In the genomic region with DNA sequence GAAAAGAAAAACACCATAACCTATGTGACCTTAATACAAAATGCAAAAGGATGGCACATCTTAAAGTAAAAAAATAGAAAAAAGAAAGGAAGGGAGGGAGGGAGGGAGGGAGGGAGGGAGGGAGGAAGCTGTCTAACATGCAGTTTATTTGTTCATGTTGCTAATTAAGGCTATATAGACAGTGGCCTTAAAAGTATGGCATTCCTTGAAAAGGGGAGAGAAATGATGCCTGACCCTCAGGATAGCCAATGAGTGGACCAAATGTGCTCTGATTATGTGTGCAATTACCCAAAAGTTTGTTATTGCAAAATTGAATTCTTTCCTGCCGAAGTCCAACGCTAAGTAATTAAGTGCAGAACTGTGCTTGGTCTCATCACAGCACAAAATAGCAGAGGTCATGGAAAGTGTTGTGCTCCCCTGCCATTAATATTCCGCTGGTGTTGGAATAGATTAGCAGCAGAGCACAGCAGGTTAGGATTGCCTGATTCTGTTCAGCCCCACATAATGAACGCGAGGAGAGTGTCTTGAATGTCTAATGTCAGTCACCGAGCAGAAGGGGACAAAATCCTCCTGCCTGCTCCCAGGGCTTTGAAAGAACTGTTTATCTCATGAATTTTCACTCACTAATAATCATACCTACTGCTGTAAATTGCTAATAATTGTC, we compare ENCODE assay signal across 12 mouse cellular contexts.
DNase-seq lines count a peak whose midpoint lies in the region; ATAC-seq lines count a peak whose summit lies in the region.
"Had no signal": no experiment of that assay in that cellular context is flagged by ENCODE, and none has a peak within 500 bp of the region (broad histone marks: within the 10 kb centered on the region; RNA-seq: fewer than 3 reads in every experiment).

No protein-coding gene starts in this region.

- no peaks in the 10 kb centered on the region for H3K36me3 ChIP-seq in forebrain, embryonic 15.5 days
- H3K36me3 ChIP-seq: limb, embryonic 13.5 days had no signal

- intact Hi-C loops in left cerebral cortex, postnatal 25 days (cut with DNase I), result no loop called here

- peak; percentile 84 for ATAC-seq in forebrain, embryonic 15.5 days (replicated peaks)
- ATAC-seq in megakaryocyte-erythroid progenitor cell, adult 5-6 weeks (replicated peaks; ENCODE audit: low FRiP score, low TSS enrichment, poor library complexity, severe bottlenecking), result no peak
- ATAC-seq: Patski had no signal

- no peaks in the 10 kb centered on the region for H3K9me3 ChIP-seq in forebrain, embryonic 15.5 days
- H3K9me3 ChIP-seq: limb, embryonic 13.5 days had no signal

- H3K27me3 ChIP-seq in forebrain, embryonic 15.5 days, result no peaks in the 10 kb centered on the region
- H3K27me3 ChIP-seq: CH12.LX; limb, embryonic 13.5 days; Patski had no signal

- peak overlapping the region; percentile 51 for H3K27ac ChIP-seq in forebrain, embryonic 15.5 days (replicated peaks)
- H3K27ac ChIP-seq: limb, embryonic 13.5 days had no signal

- no peak overlapping the region for H3K4me3 ChIP-seq in forebrain, embryonic 15.5 days
- H3K4me3 ChIP-seq: limb, embryonic 13.5 days had no signal

- no peak overlapping the region for H3K4me2 ChIP-seq in forebrain, embryonic 15.5 days (replicated peaks)
- H3K4me2 ChIP-seq: heart, embryonic 11.5 days; limb, embryonic 13.5 days had no signal

- peak; percentile 19 for DNase-seq in Muller cell, postnatal 12 days (ENCODE audit: inconsistent ontology term)
- DNase-seq in brain, adult 2 months (ENCODE audit: low read depth, low spot score), result peak; percentile 8
- DNase-seq in mesoderm, embryonic 11.5 days (ENCODE audit: low read depth, low spot score), result peak; percentile 12
- DNase-seq in left cerebral cortex, postnatal 25 days (ENCODE audit: low spot score in 2 of 2), result no peak
- DNase-seq in adrenal gland, adult (ENCODE audit: inconsistent age in 2 of 2, low spot score in 1 of 2), result no peak
- DNase-seq: kidney, postnatal 10 days had no signal

- H3K4me1 ChIP-seq in forebrain, embryonic 15.5 days, result peaks cover 15% of the 10 kb centered on the region

- 4% methylated on average over 6 of the region's 6 CpGs for WGBS in forebrain, embryonic 15.5 days

- no peak overlapping the region for H3K9ac ChIP-seq in forebrain, embryonic 15.5 days (replicated peaks)
- H3K9ac ChIP-seq: limb, embryonic 13.5 days had no signal

Comparison
In these comparisons a context has a peak if more than half of its experiments do, and no peak if none do; other contexts are left out.
1. DNase-seq: peak in Muller cell, postnatal 12 days (single experiment), brain, adult 2 months (single experiment) and mesoderm, embryonic 11.5 days (single experiment); none in left cerebral cortex, postnatal 25 days (0 of 2) and adrenal gland, adult (0 of 2).